Mouse (Mus musculus) lung, postnatal 0 days (tissue): Measurements from ENCODE around the gene Chst3. TPM values are rescaled to one million over a fixed set of nuclear protein-coding genes. Genes with fewer than 3 reads are reported as not detected.
"Not testable (repeated sequence)": the region's sequence is repeated elsewhere in the genome, so short reads cannot be mapped to it uniquely, and the experiment has no call there.

Source experiments
- ATAC-seq: fragments of 200-750 bp; cut with Nextera tagmentation; 2 replicates; pipeline ENCODE4 v1.8.0; 2017; ENCODE audit warnings: moderate library complexity
- DNase-seq: peaks from one replicate; pipeline ENCODE4 v3.0.0-alpha.2; 2016; ENCODE audit warnings: low spot score
- H3K27ac ChIP-seq: fragments of 300-500 bp; sonication (generic); 2 replicates; pipeline ENCODE4 v1.5.1; 2014; ENCODE audit warnings: antibody characterized with exemption, mild to moderate bottlenecking, low read length, mixed read lengths
- H3K27me3 ChIP-seq: fragments of 300-500 bp; sonication (generic); replicated peaks from 2 replicates; pipeline ENCODE4 v1.6.1; 2014; ENCODE audit warnings: low read length, mixed read lengths; ENCODE audit not compliant: insufficient read depth
- H3K36me3 ChIP-seq: fragments of 300-500 bp; sonication (generic); 2 replicates; pipeline ENCODE4 v1.6.1; 2014; ENCODE audit warnings: low read length, mixed read lengths; ENCODE audit not compliant: insufficient read depth
- H3K4me1 ChIP-seq: fragments of 300-500 bp; sonication (generic); 2 replicates; pipeline ENCODE4 v1.6.1; 2014; ENCODE audit warnings: antibody characterized with exemption, low read depth, low read length, mixed read lengths; ENCODE audit not compliant: insufficient read depth
- H3K4me2 ChIP-seq: fragments of 300-500 bp; sonication (generic); replicated peaks from 2 replicates; pipeline ENCODE4 v1.6.1; 2014; ENCODE audit warnings: low read depth, mild to moderate bottlenecking, low read length, moderate library complexity, mixed read lengths
- H3K4me3 ChIP-seq: fragments of 300-500 bp; sonication (generic); 2 replicates; pipeline ENCODE4 v1.5.1; 2014; ENCODE audit warnings: low read depth, low read length
- H3K9ac ChIP-seq: fragments of 300-500 bp; sonication (generic); replicated peaks from 2 replicates; pipeline ENCODE4 v1.6.1; 2014; ENCODE audit warnings: low read depth, mild to moderate bottlenecking
- H3K9me3 ChIP-seq: fragments of 300-500 bp; sonication (generic); 2 replicates; pipeline ENCODE4 v1.6.1; 2016; ENCODE audit warnings: low read length, mixed read lengths
- CTCF ChIP-seq: IDR thresholded peaks from 2 replicates; pipeline ENCODE4 v1.5.1; 2016; ENCODE audit warnings: antibody characterized with exemption, mild to moderate bottlenecking
- EP300 ChIP-seq: IDR thresholded peaks from 2 replicates; pipeline ENCODE4 v1.6.1; 2016; ENCODE audit warnings: antibody characterized with exemption, mild to moderate bottlenecking, control low read depth
- WGBS: fragments of 180-500 bp; shearing (Covaris S2); extraction: QIAGEN DNeasy Blood & Tissue Kit; methylation state at CpG from one replicate; pipeline ENCODE4 v1.1.7; 2014; 5-methylcytosine and 5-hydroxymethylcytosine counted together
- microRNA-seq: library from miRNA; unstranded; fragments of <30 nt; microRNA quantifications from one replicate; pipeline ENCODE4, GENCODE M21; 2016
- polyA plus RNA-seq: library from polyadenylated mRNA; unstranded; fragments of >200 nt; fragmentation: Nextera tagmentation; extraction: Ambion mirVana; gene quantifications from 2 replicates; pipeline ENCODE4 v1.2.1, GENCODE M21; 2015

Gene Chst3
- polyA plus RNA-seq, 1 experiment from 2014 or later = 1.8 TPM

GRCm38 (mm10) chr10:60140751-60141150 is 78.3 kb downstream of the Chst3 start:
- no peak for ATAC-seq
- no peaks in the 10 kb centered on the region for H3K36me3 ChIP-seq
- H3K27me3 ChIP-seq = no peaks in the 10 kb centered on the region
- no peak overlapping the region for H3K4me2 ChIP-seq
- DNase-seq = no peak
- no peak overlapping the region for H3K27ac ChIP-seq
- no peak for TF ChIP-seq CTCF
- no peak for TF ChIP-seq EP300
- 85% methylated on average over 4 of the region's 4 CpGs for WGBS
- peaks cover 4% of the 10 kb centered on the region; the same call in 1 of the 2 replicates for H3K4me1 ChIP-seq
- H3K9me3 ChIP-seq = no peaks in the 10 kb centered on the region
- no peak overlapping the region for H3K4me3 ChIP-seq
- H3K9ac ChIP-seq = no peak overlapping the region

- no peak overlapping the region for H3K4me3 ChIP-seq
- no peak overlapping the region for H3K9ac ChIP-seq
- no peaks in the 10 kb centered on the region for H3K36me3 ChIP-seq
- H3K4me2 ChIP-seq = no peak overlapping the region
- H3K9me3 ChIP-seq = no peaks in the 10 kb centered on the region
- 55% methylated on average over 5 of the region's 5 CpGs for WGBS
- DNase-seq (no peak), ATAC-seq (0 out of 2 replicates have a peak, but pooled peaks have one; percentile 10)
- no peaks in the 10 kb centered on the region for H3K27me3 ChIP-seq
- H3K27ac ChIP-seq = no peak overlapping the region
- no peak for TF ChIP-seq EP300
- TF ChIP-seq CTCF = no peak
- H3K4me1 ChIP-seq = peaks cover 4% of the 10 kb centered on the region; the same call in 1 of the 2 replicates
Measured at GRCm38 (mm10) chr10:60138680-60139079, 80.4 kb downstream of the Chst3 start.

- no peaks in the 10 kb centered on the region for H3K27me3 ChIP-seq
- peaks cover 4% of the 10 kb centered on the region; the same call in 1 of the 2 replicates for H3K4me1 ChIP-seq
- no peak overlapping the region for H3K4me3 ChIP-seq
- 45% methylated on average over 7 of the region's 7 CpGs for WGBS
- no peaks in the 10 kb centered on the region for H3K36me3 ChIP-seq
- H3K27ac ChIP-seq = no peak overlapping the region
- H3K9me3 ChIP-seq = no peaks in the 10 kb centered on the region
- ATAC-seq (peak; percentile 32), DNase-seq (peak; percentile 40)
- H3K4me2 ChIP-seq = no peak overlapping the region
- TF ChIP-seq EP300 (no peak), CTCF (no peak)
- H3K9ac ChIP-seq = no peak overlapping the region
Measured at GRCm38 (mm10) chr10:60136935-60137334, 82.1 kb downstream of the Chst3 start.

GRCm38 (mm10) chr10:60136010-60136409 is 83.0 kb downstream of the Chst3 start:
- not testable (repeated sequence) for H3K27me3 ChIP-seq, ATAC-seq, H3K36me3 ChIP-seq, H3K4me1 ChIP-seq, DNase-seq, H3K9me3 ChIP-seq, H3K9ac ChIP-seq, H3K27ac ChIP-seq, H3K4me3 ChIP-seq, H3K4me2 ChIP-seq
- 44% methylated on average over 1 of the region's 1 CpGs for WGBS
- peak; percentile 31; the same call in 1 of the 2 replicates for TF ChIP-seq CTCF

- 37% methylated on average over 9 of the region's 9 CpGs for WGBS
Measured at GRCm38 (mm10) chr10:60134201-60134600, 84.9 kb downstream of the Chst3 start.

GRCm38 (mm10) chr10:60133501-60133900 is 85.6 kb downstream of the Chst3 start:
- Histone ChIP-seq H3K27ac (no peak overlapping the region), H3K36me3 (no peaks in the 10 kb centered on the region), H3K27me3 (no peaks in the 10 kb centered on the region), H3K4me3 (no peak overlapping the region), H3K4me1 (peaks cover 4% of the 10 kb centered on the region; the same call in 1 of the 2 replicates), H3K9ac (no peak overlapping the region), H3K4me2 (no peak overlapping the region), H3K9me3 (no peaks in the 10 kb centered on the region)
- no peak for ATAC-seq
- DNase-seq = no peak
- TF ChIP-seq CTCF = no peak
- TF ChIP-seq EP300 = no peak
- 29% methylated on average over 5 of the region's 6 CpGs for WGBS

More at GRCm38 (mm10) chr10:60134201-60134600, 84.9 kb downstream of the Chst3 start:
- H3K4me2 ChIP-seq = no peak overlapping the region
- TF ChIP-seq EP300 (no peak), CTCF (no peak)
- H3K9ac ChIP-seq = no peak overlapping the region
- H3K27ac ChIP-seq = no peak overlapping the region
- H3K36me3 ChIP-seq = no peaks in the 10 kb centered on the region
- no peaks in the 10 kb centered on the region for H3K9me3 ChIP-seq
- no peak for ATAC-seq
- H3K27me3 ChIP-seq = no peaks in the 10 kb centered on the region
- H3K4me3 ChIP-seq = no peak overlapping the region
- DNase-seq = no peak
- peaks cover 4% of the 10 kb centered on the region; the same call in 1 of the 2 replicates for H3K4me1 ChIP-seq

Small RNA genes within 50 kb of the gene (microRNA-seq; reads per million reads assigned to microRNA genes)
- gene Gm22117 = not detected

Other genes starting within 250 kb of the Chst3 start
- 47.2 and 50.0 TPM in 2 replicates for gene Ascc1, start 216.5 kb downstream of the Chst3 start, polyA plus RNA-seq
- 105 and 117 TPM in 2 replicates for gene Anapc16, start 216.1 kb downstream of the Chst3 start, polyA plus RNA-seq
- 42.8 and 45.6 TPM in 2 replicates for gene Spock2, start 113.0 kb downstream of the Chst3 start, polyA plus RNA-seq
- 120 and 128 TPM in 2 replicates for gene Psap, start 58.4 kb upstream of the Chst3 start, polyA plus RNA-seq
- gene Vsir, start 127.6 kb upstream of the Chst3 start, polyA plus RNA-seq = 13.7 and 19.7 TPM in 2 replicates
- gene Gm17455, start 180.5 kb upstream of the Chst3 start, polyA plus RNA-seq = 2.3 and 3.2 TPM in 2 replicates